8 mouse cellular contexts compared by ENCODE assay signal in genomic region chr19:7295071-7295658, GRCm38 (mm10). TPM values are rescaled to one million over a fixed set of nuclear protein-coding genes. Genes with fewer than 3 reads are reported as not detected.
A peak's percentile ranks its signal among the peaks of the same experiment; 100 is the strongest.
DNase-seq lines count a peak whose midpoint lies in the region; ATAC-seq and TF ChIP-seq lines count a peak whose summit lies in the region.

No protein-coding gene starts in this region.

- H3K4me1 ChIP-seq in bone marrow, adult 2 months (ENCODE audit: control insufficient read depth, insufficient read depth, low read length), result peaks cover 7% of the 10 kb centered on the region
- peaks cover 13% of the 10 kb centered on the region for H3K4me1 ChIP-seq in midbrain, embryonic 16.5 days (ENCODE audit: control insufficient read depth, insufficient read depth, low read length)

- ATAC-seq in frontal cortex, adult (ENCODE audit: low TSS enrichment), result no peak
- ATAC-seq in midbrain, embryonic 16.5 days, result no peak

- TF ChIP-seq POLR2A in bone marrow, adult 2 months (IDR thresholded peaks at IDR 0.05; ENCODE audit: borderline replicate concordance, control insufficient read depth, low read depth, low read length), result 0 out of 2 replicates have a peak, but pooled peaks have one; percentile 24

- DNase-seq in adrenal gland, postnatal 14 days, result peak; percentile 67
- DNase-seq in adrenal gland, postnatal 25 days, result no peak
- peak; percentile 68 to 78 for DNase-seq in kidney, adult 8-10 months
- DNase-seq in lung, postnatal 10 days, result peak; percentile 75
- peak; percentile 86 for DNase-seq in thymus, postnatal 0 days (ENCODE audit: low spot score)

- no peak overlapping the region for H3K9ac ChIP-seq in midbrain, embryonic 16.5 days (ENCODE audit: low read depth, low read length)

- H3K4me2 ChIP-seq in midbrain, embryonic 16.5 days (ENCODE audit: low read length), result no peak overlapping the region

- no peaks in the 10 kb centered on the region for H3K36me3 ChIP-seq in midbrain, embryonic 16.5 days (ENCODE audit: control insufficient read depth, insufficient read depth, low read length)

- H3K27ac ChIP-seq in bone marrow, adult 2 months (ENCODE audit: control insufficient read depth, insufficient read depth, low read depth, low read length, poor library complexity), result peak overlapping the region; percentile 83
- H3K27ac ChIP-seq in midbrain, embryonic 16.5 days (ENCODE audit: low read length), result no peak overlapping the region

- TF ChIP-seq CTCF in bone marrow, adult 2 months (IDR thresholded peaks at IDR 0.05; ENCODE audit: control insufficient read depth, insufficient read depth, low read length), result no peak

- peak overlapping the region; percentile 81 for H3K4me3 ChIP-seq in bone marrow, adult 2 months (replicated peaks; ENCODE audit: control insufficient read depth, low read depth, low read length)
- no peak overlapping the region for H3K4me3 ChIP-seq in midbrain, embryonic 16.5 days (ENCODE audit: low read depth, low read length)

- no peaks in the 10 kb centered on the region for H3K9me3 ChIP-seq in midbrain, embryonic 16.5 days (replicated peaks; ENCODE audit: control insufficient read depth, low read length, poor library complexity, severe bottlenecking)

- 12% methylated on average over 15 of the region's 15 CpGs for WGBS in bone marrow, adult 2 months
- WGBS in midbrain, embryonic 16.5 days, result 89% methylated on average over 12 of the region's 15 CpGs

- no peaks in the 10 kb centered on the region for H3K27me3 ChIP-seq in midbrain, embryonic 16.5 days (ENCODE audit: control insufficient read depth, insufficient read depth, low read depth, low read length)

RNA-seq across cellular contexts. Expression of gene Rcor2, which starts 28.0 kb away (rescaled TPM):
- total RNA-seq in adrenal gland, postnatal 14 days (2021), result 3.4 and 4.1 TPM in 2 replicates
- 5.6 and 6.0 TPM in 2 replicates for total RNA-seq in adrenal gland, postnatal 25 days (2021)
- polyA plus RNA-seq in bone marrow, adult 2 months (2011; ENCODE audit: insufficient read depth, insufficient read length, low replicate concordance, missing spikeins), result 4.4 and 19.6 TPM in 2 replicates
- polyA plus RNA-seq in thymus, postnatal 0 days (2015; fragmentation: Nextera tagmentation; extraction: Ambion mirVana), result 7.3 and 8.1 TPM in 2 replicates
- 17.9 and 20.1 TPM in 2 replicates for polyA plus RNA-seq in midbrain, embryonic 16.5 days (2015; fragmentation: Nextera tagmentation; extraction: Ambion mirVana)

RNA-seq across cellular contexts. Expression of gene Mark2, which starts 46.5 kb away (rescaled TPM):
- total RNA-seq in adrenal gland, postnatal 14 days (2021), result 70.0 and 85.3 TPM in 2 replicates
- total RNA-seq in adrenal gland, postnatal 25 days (2021), result 85.5 and 96.0 TPM in 2 replicates
- polyA plus RNA-seq in bone marrow, adult 2 months (2011; ENCODE audit: insufficient read depth, insufficient read length, low replicate concordance, missing spikeins), result 32.0 and 66.7 TPM in 2 replicates
- polyA plus RNA-seq in thymus, postnatal 0 days (2015; fragmentation: Nextera tagmentation; extraction: Ambion mirVana), result 48.1 and 65.1 TPM in 2 replicates
- 42.2 and 43.8 TPM in 2 replicates for polyA plus RNA-seq in midbrain, embryonic 16.5 days (2015; fragmentation: Nextera tagmentation; extraction: Ambion mirVana)

RNA-seq across cellular contexts. Expression of gene Naa40, which starts 54.2 kb away (rescaled TPM):
- 27.9 and 30.6 TPM in 2 replicates for total RNA-seq in adrenal gland, postnatal 14 days (2021)
- total RNA-seq in adrenal gland, postnatal 25 days (2021), result 33.1 and 34.2 TPM in 2 replicates
- 16.3 and 17.7 TPM in 2 replicates for polyA plus RNA-seq in bone marrow, adult 2 months (2011; ENCODE audit: insufficient read depth, insufficient read length, low replicate concordance, missing spikeins)
- polyA plus RNA-seq in thymus, postnatal 0 days (2015; fragmentation: Nextera tagmentation; extraction: Ambion mirVana), result 63.9 TPM in 2 replicates
- polyA plus RNA-seq in midbrain, embryonic 16.5 days (2015; fragmentation: Nextera tagmentation; extraction: Ambion mirVana), result 68.1 and 69.6 TPM in 2 replicates
